Mouse (Mus musculus) thymus, postnatal 0 days (tissue): ENCODE results near the gene Pid1. TPM values are rescaled to one million over a fixed set of nuclear protein-coding genes. Genes with fewer than 3 reads are reported as not detected.

Experiments
- DNase-seq: peaks from one replicate; pipeline ENCODE4 v3.0.0-alpha.2; 2015; ENCODE audit warnings: low spot score
- polyA plus RNA-seq: library from polyadenylated mRNA; unstranded; fragments of >200 nt; fragmentation: Nextera tagmentation; extraction: Ambion mirVana; gene quantifications from 2 replicates; pipeline ENCODE4 v1.2.1, GENCODE M21; 2015

Gene Pid1
- 2.1 and 2.3 TPM in 2 replicates for polyA plus RNA-seq

DNA sequence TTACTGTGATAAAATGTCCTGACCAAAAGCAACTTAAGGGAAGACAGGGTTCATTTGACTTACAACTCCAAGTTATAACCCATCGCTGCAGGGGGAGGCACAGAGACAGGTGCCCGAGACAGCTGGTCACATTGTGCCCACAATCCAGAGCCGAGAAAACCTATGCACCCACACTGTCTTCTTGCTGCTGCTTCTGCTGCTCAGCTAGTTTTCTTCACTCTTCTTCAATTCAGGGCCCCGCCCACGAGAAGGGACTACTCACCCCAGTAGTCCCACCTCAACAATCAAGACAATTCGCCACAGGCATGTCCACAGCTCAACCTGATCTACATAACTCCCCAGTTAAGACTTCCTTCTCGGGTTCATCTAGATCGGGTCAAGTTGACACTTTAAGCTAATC lies at the start of gene Pid1:
Gene Pid1, minus strand, starts transcription at position 214 of the 400 bp plus-strand sequence.
- no peak for DNase-seq

- no peak for DNase-seq
Observed at GRCm38 (mm10) chr1:84409514-84409913, 45.5 kb upstream of the Pid1 start.

DNA sequence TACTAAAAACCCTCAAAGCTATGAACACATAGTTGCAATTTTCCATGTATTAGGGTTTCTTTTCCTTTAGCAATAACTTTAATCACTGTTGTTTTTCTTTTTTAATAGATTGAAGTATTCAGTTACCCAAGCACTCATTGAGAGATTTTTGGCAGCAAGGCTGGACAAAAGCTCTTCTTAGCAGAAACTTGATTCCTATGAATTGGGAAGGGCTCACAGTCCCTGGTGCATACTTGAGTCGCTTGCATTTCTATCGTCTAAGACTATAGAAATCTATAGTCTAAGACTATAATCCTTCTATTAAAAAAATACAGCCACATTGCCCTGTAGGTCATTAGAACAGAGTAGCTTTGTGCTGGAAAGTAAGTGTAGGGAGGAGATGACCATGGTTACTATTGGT lies 44.9 kb upstream of the Pid1 start:
- DNase-seq, result no peak

GRCm38 (mm10) chr1:84406891-84407290 lies 42.9 kb upstream of the Pid1 start:
- DNase-seq, result no peak

DNA sequence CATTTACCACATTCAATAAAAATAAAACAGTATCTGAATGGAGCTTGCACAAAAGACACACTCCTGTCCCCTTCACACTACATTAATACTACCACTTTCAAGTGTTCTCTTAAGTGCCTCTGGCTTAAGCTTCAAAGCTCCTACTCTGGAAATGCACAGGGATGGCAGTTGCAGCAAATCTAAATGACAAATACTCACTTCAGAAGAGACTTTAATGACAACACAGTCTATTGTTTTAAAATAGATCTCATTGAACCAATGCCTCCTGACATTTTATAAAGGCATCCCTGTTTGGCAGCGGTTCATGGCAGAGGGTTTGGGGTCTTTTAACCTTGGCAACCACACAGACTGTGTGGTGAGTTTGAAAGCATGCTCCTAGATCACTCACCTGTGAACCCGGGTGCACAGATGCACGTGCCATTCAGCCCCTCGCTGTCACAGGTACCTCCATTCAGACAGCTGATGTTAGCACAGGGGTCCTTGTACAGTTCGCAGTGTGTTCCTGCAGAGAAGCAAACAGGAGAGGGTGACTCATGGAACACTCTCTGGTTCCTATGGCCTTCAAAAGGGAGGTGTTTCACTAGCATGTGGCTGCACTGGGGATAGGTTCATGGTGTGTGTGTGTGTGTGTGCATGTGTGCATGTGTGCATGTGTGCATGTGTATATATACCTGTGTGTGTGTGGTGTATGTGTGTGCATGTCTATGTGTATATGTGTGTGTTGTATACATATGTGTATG lies 41.7 kb upstream of the Pid1 start:
- DNase-seq, result no peak

GRCm38 (mm10) chr1:84404880-84405279 lies 40.9 kb upstream of the Pid1 start:
- no peak for DNase-seq

GRCm38 (mm10) chr1:84402154-84402553 lies 38.2 kb upstream of the Pid1 start:
- DNase-seq, result no peak

DNA sequence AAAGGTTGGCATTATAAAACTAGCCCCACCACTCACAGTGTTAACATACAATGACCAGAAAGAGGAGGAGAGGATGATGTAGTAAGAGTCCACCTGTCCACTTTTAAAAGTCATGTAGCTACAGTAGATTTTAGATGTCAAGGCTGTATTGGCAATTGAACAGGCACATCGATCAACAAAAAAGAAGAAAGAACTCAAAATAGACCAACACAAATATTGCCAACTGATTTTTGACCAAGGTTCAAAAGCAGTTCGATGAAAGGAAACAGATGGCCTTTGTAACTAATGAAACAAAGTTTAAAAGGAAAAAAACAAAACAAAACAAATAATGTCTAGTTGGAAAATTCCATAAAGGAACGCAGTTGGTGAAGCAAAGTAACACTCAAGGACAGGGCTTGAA lies 35.7 kb upstream of the Pid1 start:
- no peak for DNase-seq

- DNase-seq, result no peak
Observed at GRCm38 (mm10) chr1:84399118-84399517, 35.1 kb upstream of the Pid1 start.

GRCm38 (mm10) chr1:84396787-84397186 lies 32.8 kb upstream of the Pid1 start:
- DNase-seq, result no peak

- DNase-seq, result no peak
Observed at GRCm38 (mm10) chr1:84395928-84396327, 31.9 kb upstream of the Pid1 start.

- DNase-seq, result no peak
Observed at GRCm38 (mm10) chr1:84390961-84391360, 27.0 kb upstream of the Pid1 start.

- DNase-seq, result no peak
Observed at GRCm38 (mm10) chr1:84387616-84388015, 23.6 kb upstream of the Pid1 start.

GRCm38 (mm10) chr1:84386481-84387146 lies 22.6 kb upstream of the Pid1 start:
- no peak for DNase-seq

GRCm38 (mm10) chr1:84382709-84383108 lies 18.7 kb upstream of the Pid1 start:
- DNase-seq, result no peak

GRCm38 (mm10) chr1:84382064-84382463 lies 18.1 kb upstream of the Pid1 start:
- DNase-seq, result no peak

GRCm38 (mm10) chr1:84380895-84381294 lies 16.9 kb upstream of the Pid1 start:
- DNase-seq, result no peak

DNA sequence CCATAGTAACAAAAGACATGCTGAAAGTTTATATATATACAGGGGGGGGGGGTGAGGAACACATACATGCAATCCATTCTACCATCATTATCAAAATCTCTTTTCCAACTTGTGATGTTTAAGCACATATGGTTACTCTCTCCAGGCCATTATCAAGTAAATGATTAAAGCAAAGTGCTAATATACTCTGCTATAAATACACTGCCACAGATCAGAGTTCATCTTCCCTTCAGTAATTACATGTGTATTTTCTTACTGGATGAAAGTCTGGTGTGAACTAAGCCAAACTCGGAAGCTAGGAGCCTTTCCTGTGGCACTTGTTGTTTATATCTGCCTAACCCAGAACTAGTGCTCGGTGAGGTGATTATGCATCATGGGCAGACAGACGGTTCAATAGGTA lies 3.8 kb upstream of the Pid1 start:
- DNase-seq, result no peak

DNA sequence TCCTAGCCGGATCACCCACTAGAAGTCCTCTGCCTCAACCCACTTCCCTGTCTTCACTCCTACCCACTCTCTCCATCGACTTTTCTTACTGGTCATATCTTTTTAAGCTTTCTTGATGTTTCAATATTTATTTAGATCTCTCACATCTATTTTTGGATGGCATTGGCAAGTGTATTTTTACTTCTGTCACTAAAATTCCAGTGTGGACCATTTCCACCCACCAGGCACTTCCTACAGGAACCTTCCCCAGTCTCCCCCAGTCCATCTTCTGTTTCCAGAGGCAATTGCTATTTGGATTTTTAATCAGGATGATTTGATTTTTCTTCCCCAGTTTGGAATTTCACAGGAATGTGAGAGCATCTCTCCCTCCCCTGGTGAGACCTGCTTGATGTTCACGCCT lies 2.6 kb upstream of the Pid1 start:
- DNase-seq, result no peak

DNA sequence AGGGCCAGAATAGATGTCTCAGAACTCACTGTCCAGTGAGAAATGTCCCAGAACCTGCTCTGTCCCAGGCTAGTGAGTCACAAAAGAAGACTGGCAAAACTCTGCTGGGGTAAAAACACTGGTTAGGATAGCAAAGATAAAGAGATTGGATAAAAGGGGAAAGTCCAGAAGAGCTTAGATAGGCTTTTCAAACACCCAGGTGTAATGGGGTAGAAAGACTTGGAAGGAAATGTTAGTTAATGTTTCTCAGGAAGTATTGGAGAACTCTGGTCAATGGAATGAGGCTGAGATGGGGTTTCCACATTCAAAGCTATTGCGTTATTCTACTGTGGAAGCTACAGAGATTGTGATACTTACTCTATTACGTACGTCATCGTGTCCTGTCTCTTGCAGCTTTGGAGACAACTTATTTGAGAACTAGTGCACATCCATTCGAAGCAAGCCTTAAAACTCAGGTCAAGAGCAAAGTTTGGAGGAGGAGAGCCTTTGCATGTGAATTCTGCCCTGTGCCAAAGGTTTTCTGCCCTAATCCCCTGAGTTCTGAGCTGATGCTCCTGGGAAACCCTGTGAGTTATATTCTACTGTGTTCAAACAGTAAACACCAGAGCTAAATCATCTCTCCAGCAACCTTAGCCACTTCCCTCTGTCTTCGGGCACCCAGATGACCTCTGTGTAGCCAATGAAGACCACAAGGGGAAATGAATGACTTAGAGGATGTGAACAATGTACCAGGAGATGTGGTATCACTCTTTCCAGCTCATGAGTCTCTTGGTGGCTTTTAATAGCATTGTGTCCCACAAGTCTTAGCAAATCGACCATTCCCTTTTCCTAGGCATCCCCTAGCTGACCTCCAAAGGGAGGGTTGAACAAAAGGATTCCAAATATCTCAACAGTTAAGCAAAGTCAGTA lies 1.0 kb downstream of the Pid1 start:
- DNase-seq, result no peak

DNA sequence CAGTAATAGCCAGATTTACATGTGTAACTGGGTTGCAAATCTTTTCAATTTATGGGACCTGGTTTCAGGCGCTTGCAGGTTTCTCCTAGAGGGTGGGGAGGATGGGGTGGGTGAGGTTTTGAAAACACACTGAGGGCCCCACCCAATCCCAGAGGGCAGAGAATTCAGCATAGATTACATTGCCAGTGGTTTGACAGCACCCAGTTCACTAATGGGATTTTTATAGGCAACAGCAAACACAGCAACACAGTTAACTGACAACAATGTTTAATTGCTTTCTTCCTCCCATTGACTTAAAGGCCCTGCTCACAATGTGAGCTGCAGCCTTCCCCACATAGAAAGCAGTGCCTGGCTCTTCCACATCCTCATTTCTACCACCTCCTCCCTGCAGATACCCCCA lies 1.8 kb downstream of the Pid1 start:
- DNase-seq, result no peak

DNA sequence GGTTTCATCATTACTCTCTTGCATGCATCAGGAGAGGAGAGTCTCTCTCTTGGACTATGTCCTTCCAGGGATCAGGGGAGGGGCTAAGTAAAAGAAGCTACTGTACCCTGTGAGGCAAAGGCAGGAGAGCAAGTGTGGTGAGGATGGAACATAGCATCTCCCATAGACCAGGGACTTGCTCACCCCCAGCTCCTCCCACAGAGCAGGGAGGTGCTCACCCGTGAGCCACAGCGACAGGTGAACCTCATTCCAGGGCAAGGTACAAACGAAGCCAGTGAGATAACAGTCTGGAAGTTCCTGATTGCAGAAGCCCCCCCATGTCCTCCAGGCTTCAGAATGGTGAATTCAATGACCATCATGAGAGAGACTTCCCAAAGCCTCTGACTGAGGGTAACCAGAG lies 2.6 kb downstream of the Pid1 start:
- no peak for DNase-seq
